Mouse (Mus musculus) liver, embryonic 18 days (tissue): Measurements from ENCODE around the gene Otc. TPM values are rescaled to one million over a fixed set of nuclear protein-coding genes. Genes with fewer than 3 reads are reported as not detected.

Experiments used
- polyA plus RNA-seq: library from polyadenylated mRNA; depleted of rRNA; stranded (reverse); fragments of >200 nt; gene quantifications from 2 replicates; pipeline ENCODE4 v1.2.3, GENCODE M21; 2012; rRNA removed

Gene Otc
- polyA plus RNA-seq, result 36.7 and 49.0 TPM in 2 replicates

DNA sequence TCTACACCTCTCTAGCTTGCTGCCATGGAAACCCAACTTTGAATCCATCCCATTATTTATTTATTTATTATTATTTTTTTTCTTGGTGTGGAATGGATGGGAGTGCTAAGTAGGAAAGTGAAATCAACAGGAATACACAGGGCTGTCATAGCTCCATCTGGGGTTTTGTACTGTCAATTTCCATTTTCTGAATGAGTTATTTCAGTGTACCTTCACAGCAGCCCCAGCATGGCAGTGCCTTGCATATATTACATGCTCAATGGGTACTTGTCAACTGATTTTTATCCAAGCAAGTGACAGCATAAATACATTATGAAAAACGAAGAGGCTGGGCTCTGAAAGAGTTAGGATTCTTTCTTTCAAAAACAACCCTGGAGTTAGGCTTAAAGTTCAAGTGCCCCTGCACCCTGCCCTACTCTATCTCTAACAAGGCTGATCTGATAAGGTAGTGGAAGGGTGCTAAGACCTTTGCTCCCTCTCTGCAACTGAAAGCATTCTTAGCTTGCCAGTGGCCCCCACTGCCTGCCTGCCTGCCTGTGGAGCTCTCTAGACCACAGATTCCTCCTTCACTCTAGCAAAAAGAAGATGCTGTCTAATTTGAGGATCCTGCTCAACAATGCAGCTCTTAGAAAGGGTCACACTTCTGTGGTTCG, at the start of gene Otc:
Gene Otc, plus strand, starts transcription at position 454 of the 653 bp plus-strand sequence.

GRCm38 (mm10) chrX:10216410-10216949, 35.6 kb upstream of the Otc start, which contains the start of gene Rpgr:
Rpgr (minus strand) TSS chrX:10216920.

Other genes starting within 250 kb of the Otc start
- gene Srpx, start 134.6 kb upstream of the Otc start, polyA plus RNA-seq, result 1.1 TPM in 2 replicates
- gene Rpgr, start 35.4 kb upstream of the Otc start, polyA plus RNA-seq, result 1.1 and 1.3 TPM in 2 replicates
- 30.1 and 32.1 TPM in 2 replicates for gene Tspan7, start 232.9 kb downstream of the Otc start, polyA plus RNA-seq